Mouse (Mus musculus): Measurements from ENCODE around the gene Egfl7. TPM values are rescaled to one million over a fixed set of nuclear protein-coding genes. Genes with fewer than 3 reads are reported as not detected.
A peak's percentile ranks its signal among the peaks of the same experiment; 100 is the strongest.

The Egfl7 gene
- polyA plus RNA-seq, 1 experiment, result 37.7 TPM

DNA sequence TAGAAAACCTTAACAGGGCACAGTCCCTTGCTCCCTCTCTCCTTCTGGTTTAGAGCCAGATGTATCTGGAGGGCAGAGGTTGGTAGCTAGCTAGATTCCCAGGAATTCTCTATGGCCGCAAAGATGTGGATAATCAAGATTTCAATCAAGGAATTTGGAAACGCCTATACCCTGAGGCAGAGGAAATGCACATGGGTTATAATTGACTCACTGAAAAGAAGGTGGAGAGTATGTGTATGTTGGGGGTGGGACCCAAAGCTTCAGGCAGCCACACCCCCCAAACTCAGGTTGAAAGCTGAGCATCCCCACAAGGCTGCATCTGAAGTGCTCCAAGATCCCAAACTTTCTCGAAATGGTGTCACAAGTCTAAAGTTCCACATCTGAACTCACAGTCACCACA, 18.6 kb downstream of the Egfl7 start:
- H3K9ac ChIP-seq (ENCODE audit: low read depth, poor library complexity, severe bottlenecking), result no peak overlapping the region
- H3K9me3 ChIP-seq (replicated peaks; ENCODE audit: control insufficient read depth, insufficient read depth, low read length, poor library complexity, severe bottlenecking), result no peaks in the 10 kb centered on the region
- peaks cover 6% of the 10 kb centered on the region for H3K4me1 ChIP-seq (ENCODE audit: control insufficient read depth, insufficient read depth, low read length)
- H3K27ac ChIP-seq (ENCODE audit: insufficient read depth, low read length), result no peak overlapping the region
- no peak overlapping the region for H3K4me3 ChIP-seq (ENCODE audit: low read depth, low read length)
- TF ChIP-seq POLR2A (IDR thresholded peaks at IDR 0.05; ENCODE audit: insufficient read depth, low read length) (no peak), EP300 (IDR thresholded peaks at IDR 0.05; ENCODE audit: insufficient read depth, low read depth, low read length) (no peak), CTCF (IDR thresholded peaks at IDR 0.05; ENCODE audit: low read depth, low read length) (no peak)
- peaks cover 2% of the 10 kb centered on the region; the same call in 1 of the 2 replicates for H3K36me3 ChIP-seq (ENCODE audit: control insufficient read depth, insufficient read depth, low read length, poor library complexity, severe bottlenecking)
- no peaks in the 10 kb centered on the region for H3K27me3 ChIP-seq (ENCODE audit: control insufficient read depth, insufficient read depth, low read length, poor library complexity, severe bottlenecking)

GRCm38 (mm10) chr2:26599965-26600364, 20.2 kb downstream of the Egfl7 start:
- Histone ChIP-seq H3K9me3 (replicated peaks; ENCODE audit: control insufficient read depth, insufficient read depth, low read length, poor library complexity, severe bottlenecking) (no peaks in the 10 kb centered on the region), H3K9ac (ENCODE audit: low read depth, poor library complexity, severe bottlenecking) (no peak overlapping the region), H3K27ac (ENCODE audit: insufficient read depth, low read length) (no peak overlapping the region), H3K27me3 (ENCODE audit: control insufficient read depth, insufficient read depth, low read length, poor library complexity, severe bottlenecking) (no peaks in the 10 kb centered on the region), H3K4me3 (ENCODE audit: low read depth, low read length) (no peak overlapping the region), H3K4me1 (ENCODE audit: control insufficient read depth, insufficient read depth, low read length) (peaks cover 3% of the 10 kb centered on the region), H3K36me3 (ENCODE audit: control insufficient read depth, insufficient read depth, low read length, poor library complexity, severe bottlenecking) (no peaks in the 10 kb centered on the region; the same call in 1 of the 2 replicates)
- TF ChIP-seq POLR2A (IDR thresholded peaks at IDR 0.05; ENCODE audit: insufficient read depth, low read length) (no peak), CTCF (IDR thresholded peaks at IDR 0.05; ENCODE audit: low read depth, low read length) (no peak), EP300 (IDR thresholded peaks at IDR 0.05; ENCODE audit: insufficient read depth, low read depth, low read length) (no peak)

DNA sequence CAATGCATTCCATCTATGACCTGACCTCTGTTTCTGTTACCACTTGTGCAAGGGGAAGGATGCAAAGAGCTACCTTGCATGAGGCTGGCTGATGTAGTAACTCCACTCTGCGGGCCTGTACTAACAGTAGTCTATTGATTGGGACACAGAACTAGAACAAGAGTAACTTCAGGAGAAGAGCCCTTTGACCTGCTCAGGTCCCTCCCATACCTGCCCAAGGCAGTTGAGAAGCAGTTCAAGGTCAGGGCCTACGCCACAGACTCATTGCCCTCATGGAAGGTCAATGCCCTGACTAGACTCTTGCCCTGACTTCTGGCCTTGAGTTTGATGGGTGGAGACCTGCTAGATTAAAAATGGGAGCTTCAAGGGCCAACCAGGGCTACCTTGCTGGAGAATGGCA, 20.9 kb downstream of the Egfl7 start:
- H3K36me3 ChIP-seq (ENCODE audit: control insufficient read depth, insufficient read depth, low read length, poor library complexity, severe bottlenecking), result no peaks in the 10 kb centered on the region
- H3K27me3 ChIP-seq (ENCODE audit: control insufficient read depth, insufficient read depth, low read length, poor library complexity, severe bottlenecking), result no peaks in the 10 kb centered on the region
- H3K4me1 ChIP-seq (ENCODE audit: control insufficient read depth, insufficient read depth, low read length), result no peaks in the 10 kb centered on the region
- no peak overlapping the region for H3K4me3 ChIP-seq (ENCODE audit: low read depth, low read length)
- TF ChIP-seq POLR2A (IDR thresholded peaks at IDR 0.05; ENCODE audit: insufficient read depth, low read length), result no peak
- peak; percentile 73; the same call in 1 of the 2 replicates for TF ChIP-seq EP300 (IDR thresholded peaks at IDR 0.05; ENCODE audit: insufficient read depth, low read depth, low read length)
- TF ChIP-seq CTCF (IDR thresholded peaks at IDR 0.05; ENCODE audit: low read depth, low read length), result no peak
- no peaks in the 10 kb centered on the region for H3K9me3 ChIP-seq (replicated peaks; ENCODE audit: control insufficient read depth, insufficient read depth, low read length, poor library complexity, severe bottlenecking)
- H3K9ac ChIP-seq (ENCODE audit: low read depth, poor library complexity, severe bottlenecking), result no peak overlapping the region
- H3K27ac ChIP-seq (ENCODE audit: insufficient read depth, low read length), result no peak overlapping the region

DNA sequence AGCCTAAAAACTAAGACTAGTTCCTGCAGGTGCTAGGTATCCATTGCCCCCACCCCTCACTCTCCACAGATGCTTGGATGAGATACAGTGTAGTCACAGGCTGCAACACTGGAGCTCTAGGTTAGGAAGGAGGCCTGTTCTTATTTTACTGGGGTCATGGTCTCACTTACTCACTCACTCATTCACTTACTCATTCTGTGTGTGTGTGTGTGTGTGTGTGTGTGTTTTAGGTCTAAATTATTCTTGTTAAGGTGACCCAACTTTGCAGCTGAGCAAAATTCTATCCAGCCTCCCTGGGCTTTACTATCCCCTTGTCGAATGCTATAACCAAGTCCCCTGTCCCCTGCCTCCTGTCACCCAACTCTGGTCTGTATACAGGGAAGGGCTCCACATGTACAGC, 21.8 kb downstream of the Egfl7 start:
- Histone ChIP-seq H3K4me1 (ENCODE audit: control insufficient read depth, insufficient read depth, low read length) (no peaks in the 10 kb centered on the region), H3K9me3 (replicated peaks; ENCODE audit: control insufficient read depth, insufficient read depth, low read length, poor library complexity, severe bottlenecking) (no peaks in the 10 kb centered on the region), H3K9ac (ENCODE audit: low read depth, poor library complexity, severe bottlenecking) (no peak overlapping the region), H3K27me3 (ENCODE audit: control insufficient read depth, insufficient read depth, low read length, poor library complexity, severe bottlenecking) (no peaks in the 10 kb centered on the region), H3K27ac (ENCODE audit: insufficient read depth, low read length) (no peak overlapping the region), H3K4me3 (ENCODE audit: low read depth, low read length) (no peak overlapping the region), H3K36me3 (ENCODE audit: control insufficient read depth, insufficient read depth, low read length, poor library complexity, severe bottlenecking) (no peaks in the 10 kb centered on the region)
- no peak for TF ChIP-seq POLR2A (IDR thresholded peaks at IDR 0.05; ENCODE audit: insufficient read depth, low read length)
- no peak for TF ChIP-seq CTCF (IDR thresholded peaks at IDR 0.05; ENCODE audit: low read depth, low read length)
- no peak for TF ChIP-seq EP300 (IDR thresholded peaks at IDR 0.05; ENCODE audit: insufficient read depth, low read depth, low read length)

DNA sequence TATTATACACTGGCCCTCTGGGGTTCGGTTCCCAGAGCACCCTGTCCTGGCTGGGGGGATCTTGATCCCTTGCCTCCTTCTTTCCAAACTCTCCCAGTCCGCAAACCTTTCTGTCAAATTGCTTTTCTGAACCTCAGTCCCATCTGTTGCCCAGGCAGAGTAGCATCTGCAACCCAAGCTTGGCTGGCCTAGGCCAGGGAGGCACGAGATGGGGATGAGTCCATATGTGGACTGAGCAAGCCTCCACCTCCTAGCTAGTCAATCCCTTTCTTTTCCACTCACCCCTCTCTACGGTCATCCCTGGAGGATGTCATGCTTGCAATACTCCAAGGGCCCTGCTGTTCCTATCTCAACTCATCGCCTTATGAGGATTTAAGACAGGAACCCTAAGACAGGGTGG, 22.8 kb downstream of the Egfl7 start:
- peak overlapping the region; percentile 74 for H3K9ac ChIP-seq (ENCODE audit: low read depth, poor library complexity, severe bottlenecking)
- H3K27me3 ChIP-seq (ENCODE audit: control insufficient read depth, insufficient read depth, low read length, poor library complexity, severe bottlenecking), result no peaks in the 10 kb centered on the region
- TF ChIP-seq CTCF (IDR thresholded peaks at IDR 0.05; ENCODE audit: low read depth, low read length) (no peak), POLR2A (IDR thresholded peaks at IDR 0.05; ENCODE audit: insufficient read depth, low read length) (no peak)
- H3K27ac ChIP-seq (ENCODE audit: insufficient read depth, low read length), result no peak overlapping the region
- H3K9me3 ChIP-seq (replicated peaks; ENCODE audit: control insufficient read depth, insufficient read depth, low read length, poor library complexity, severe bottlenecking), result no peaks in the 10 kb centered on the region
- H3K4me1 ChIP-seq (ENCODE audit: control insufficient read depth, insufficient read depth, low read length), result no peaks in the 10 kb centered on the region
- no peaks in the 10 kb centered on the region for H3K36me3 ChIP-seq (ENCODE audit: control insufficient read depth, insufficient read depth, low read length, poor library complexity, severe bottlenecking)
- H3K4me3 ChIP-seq (ENCODE audit: low read depth, low read length), result peak overlapping the region; percentile 93

DNA sequence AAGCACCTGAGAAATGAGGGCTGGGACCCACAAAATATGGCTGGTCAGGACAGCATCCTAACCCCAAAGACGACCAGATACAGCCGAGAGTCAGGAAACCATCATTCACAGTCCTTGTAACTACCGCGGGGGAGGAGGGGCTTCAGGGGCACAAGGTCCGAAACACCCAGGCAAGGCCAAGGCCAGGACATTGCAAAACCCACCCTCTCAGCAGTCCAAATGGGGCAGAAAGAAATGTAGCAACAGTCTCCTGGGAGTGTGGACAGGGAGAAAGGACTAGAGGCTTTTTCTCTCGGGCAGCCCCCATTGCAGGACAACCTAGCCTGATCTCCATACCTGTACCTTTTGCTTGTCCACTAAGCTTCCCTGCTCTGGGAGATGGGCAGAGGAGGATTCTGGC, 23.3 kb downstream of the Egfl7 start:
- Histone ChIP-seq H3K4me1 (ENCODE audit: control insufficient read depth, insufficient read depth, low read length) (no peaks in the 10 kb centered on the region), H3K9ac (ENCODE audit: low read depth, poor library complexity, severe bottlenecking) (peak overlapping the region; percentile 74), H3K27ac (ENCODE audit: insufficient read depth, low read length) (no peak overlapping the region; the same call in 1 of the 2 replicates), H3K4me3 (ENCODE audit: low read depth, low read length) (peak overlapping the region; percentile 93), H3K36me3 (ENCODE audit: control insufficient read depth, insufficient read depth, low read length, poor library complexity, severe bottlenecking) (no peaks in the 10 kb centered on the region), H3K27me3 (ENCODE audit: control insufficient read depth, insufficient read depth, low read length, poor library complexity, severe bottlenecking) (no peaks in the 10 kb centered on the region), H3K9me3 (replicated peaks; ENCODE audit: control insufficient read depth, insufficient read depth, low read length, poor library complexity, severe bottlenecking) (no peaks in the 10 kb centered on the region)
- TF ChIP-seq CTCF (IDR thresholded peaks at IDR 0.05; ENCODE audit: low read depth, low read length), result no peak
- no peak for TF ChIP-seq POLR2A (IDR thresholded peaks at IDR 0.05; ENCODE audit: insufficient read depth, low read length)
- no peak for TF ChIP-seq EP300 (IDR thresholded peaks at IDR 0.05; ENCODE audit: insufficient read depth, low read depth, low read length)

All from ES-Bruce4 (cell line).